Mouse (Mus musculus): Measurements from ENCODE around the gene Syn3.

Syn3 gene

GRCm38 (mm10) chr10:86369346-86369745, 129.3 kb downstream of the Syn3 start:
- DNase-seq (ENCODE audit: low spot score in 2 of 2) = no peak

GRCm38 (mm10) chr10:86368811-86369210, 129.9 kb downstream of the Syn3 start:
- DNase-seq (ENCODE audit: low spot score in 2 of 2) = no peak

DNA sequence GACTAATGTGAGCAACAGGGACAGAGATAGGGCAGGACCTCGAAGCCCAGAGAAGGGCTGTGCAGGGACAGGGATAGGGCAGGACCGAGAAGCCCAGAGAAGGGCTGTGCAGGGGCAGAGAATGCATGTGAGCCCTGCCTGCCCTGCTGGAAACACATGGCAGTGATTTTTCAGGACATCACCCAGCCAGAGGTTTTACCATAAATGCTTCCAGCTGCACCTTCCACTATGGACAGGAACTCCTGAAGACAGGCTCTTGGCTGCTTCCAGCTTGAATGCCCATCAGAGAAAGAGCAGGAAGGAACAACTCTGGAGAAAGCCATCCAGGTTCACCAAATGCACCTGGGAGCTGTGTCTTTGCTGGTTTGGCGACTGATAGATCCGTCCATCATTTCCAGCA, 131.3 kb downstream of the Syn3 start:
- no peak for DNase-seq (ENCODE audit: low spot score in 2 of 2)

DNA sequence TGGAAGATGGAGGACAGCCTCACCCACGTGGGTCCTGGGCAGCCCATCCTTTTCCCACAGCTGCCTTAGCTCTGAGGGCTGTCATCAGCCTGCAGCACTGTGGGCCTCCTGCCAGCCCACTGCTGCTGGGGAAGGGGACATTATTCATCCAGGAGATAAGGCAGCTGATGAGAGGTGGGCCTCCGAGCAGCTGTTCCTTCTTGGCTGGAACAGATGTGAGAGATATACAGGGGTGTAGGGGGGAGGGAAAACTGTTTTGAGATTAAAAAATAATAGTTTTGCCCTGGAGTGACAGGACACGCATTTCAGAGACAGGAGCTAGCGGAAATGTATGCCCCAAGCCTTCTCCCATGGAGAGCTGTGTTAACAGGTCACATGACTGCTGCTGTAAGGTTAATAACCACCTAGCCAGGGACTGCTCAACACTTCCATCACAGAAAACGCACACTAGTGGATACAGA, 133.0 kb downstream of the Syn3 start:
- peak in 1 of 2 experiments; percentile 43 for DNase-seq (ENCODE audit: low spot score in 2 of 2)

DNA sequence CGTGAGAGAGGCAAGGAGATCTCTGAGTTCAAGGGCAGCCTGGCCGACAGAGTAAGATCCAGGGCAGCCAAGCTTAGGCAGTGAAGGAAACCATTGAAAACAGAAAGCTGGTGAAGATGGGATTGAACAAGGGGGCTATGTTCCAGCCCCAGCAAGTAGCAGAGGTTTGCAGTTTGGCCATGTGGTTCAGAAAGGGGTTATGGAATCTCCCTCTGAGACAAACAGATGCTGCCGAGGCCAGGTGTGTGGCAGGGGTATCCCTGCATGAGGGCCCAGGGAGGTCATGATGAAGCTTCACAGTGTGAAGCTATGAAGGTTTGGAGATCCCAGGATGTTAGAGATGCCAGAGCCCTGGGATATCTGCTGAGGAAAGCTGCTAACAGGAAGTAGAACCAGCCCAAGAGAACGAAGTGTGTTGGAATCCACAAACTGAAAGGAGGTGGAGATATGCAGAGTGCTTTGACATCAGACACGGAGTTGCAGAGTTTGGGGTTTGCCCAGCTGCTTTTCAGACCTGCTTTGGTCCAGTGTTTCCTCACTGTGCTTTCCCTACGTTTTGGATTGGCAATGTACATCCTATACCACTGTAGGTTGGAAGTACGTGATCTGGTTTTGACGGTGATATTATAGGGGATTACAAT, 134.9 kb downstream of the Syn3 start:
- DNase-seq (ENCODE audit: low spot score in 2 of 2) = no peak

- peak; percentile 56 to 59 for DNase-seq (ENCODE audit: low spot score in 2 of 2)
Measured at GRCm38 (mm10) chr10:86359699-86360098, 139.0 kb downstream of the Syn3 start.

- DNase-seq (ENCODE audit: low spot score in 2 of 2) = no peak
Measured at GRCm38 (mm10) chr10:86359208-86359607, 139.5 kb downstream of the Syn3 start.

DNA sequence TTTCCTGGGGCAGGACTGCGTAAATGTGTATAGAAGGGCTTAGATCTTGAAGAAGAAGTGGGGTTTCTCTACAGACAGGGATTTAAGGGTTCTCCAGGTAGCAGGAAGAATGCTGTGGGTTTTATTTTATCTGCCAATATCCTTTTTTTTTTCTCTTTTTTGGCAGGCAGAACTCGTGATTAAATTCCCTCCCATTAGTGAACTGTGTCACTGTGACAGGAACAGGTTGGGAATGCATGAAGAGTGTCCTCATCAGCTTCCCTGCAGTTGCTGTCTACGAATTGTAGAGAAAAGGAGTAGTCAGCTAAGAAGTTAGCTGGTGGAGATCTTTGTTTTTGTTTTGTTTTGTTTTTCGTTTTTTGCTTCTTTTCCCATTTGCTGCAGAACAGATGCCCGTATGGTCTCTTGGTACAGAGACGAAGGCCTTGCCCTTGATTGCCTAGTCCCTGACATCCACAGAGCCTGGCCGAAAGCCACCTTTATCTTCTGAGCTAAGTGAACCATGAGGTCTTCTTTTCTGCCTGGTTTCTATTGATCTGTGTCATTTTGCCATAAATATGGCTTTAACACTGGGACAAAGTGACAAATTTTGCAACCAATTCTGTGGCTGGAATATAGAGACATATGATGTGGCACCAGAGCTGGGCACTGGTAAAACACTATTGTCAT, 140.3 kb downstream of the Syn3 start:
- no peak for DNase-seq (ENCODE audit: low spot score in 2 of 2)

DNA sequence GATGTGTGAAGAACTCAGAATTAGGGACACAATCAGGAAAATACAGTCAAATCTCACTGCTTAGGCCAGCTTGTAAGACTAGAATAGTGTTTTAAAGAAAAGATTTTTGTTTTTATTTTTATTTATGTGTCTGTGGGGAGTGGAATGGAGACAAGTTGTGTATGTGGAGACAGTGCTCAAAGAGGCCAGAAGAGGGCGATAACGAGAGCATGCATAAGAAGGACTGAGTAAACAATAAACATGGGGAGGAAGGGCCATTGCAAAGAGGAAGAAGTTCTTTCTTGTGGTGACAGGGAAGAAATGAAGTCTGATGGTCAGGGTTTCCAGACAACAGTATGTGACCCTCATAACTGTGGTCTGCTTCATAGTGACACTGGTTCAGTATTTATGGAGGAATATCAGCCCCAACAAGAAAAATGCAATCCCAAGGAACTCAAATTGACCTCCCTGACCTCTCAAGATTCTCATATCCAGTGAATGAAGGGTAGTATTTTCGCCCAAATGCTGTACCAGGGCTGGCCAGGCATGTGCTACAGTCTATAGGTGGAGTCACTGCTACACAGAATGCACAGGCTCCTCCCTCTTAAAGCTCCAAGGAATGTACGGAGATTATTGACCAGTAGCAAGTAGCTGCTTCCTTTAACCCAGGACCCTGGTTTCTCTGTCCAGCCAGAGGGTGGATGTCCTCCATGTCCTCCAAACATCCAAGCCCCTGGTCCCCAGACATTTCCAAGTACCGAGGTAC, 141.7 kb downstream of the Syn3 start:
- DNase-seq (ENCODE audit: low spot score in 2 of 2) = no peak

- DNase-seq (ENCODE audit: low spot score in 2 of 2) = no peak
Measured at GRCm38 (mm10) chr10:86352521-86352920, 146.2 kb downstream of the Syn3 start.

DNA sequence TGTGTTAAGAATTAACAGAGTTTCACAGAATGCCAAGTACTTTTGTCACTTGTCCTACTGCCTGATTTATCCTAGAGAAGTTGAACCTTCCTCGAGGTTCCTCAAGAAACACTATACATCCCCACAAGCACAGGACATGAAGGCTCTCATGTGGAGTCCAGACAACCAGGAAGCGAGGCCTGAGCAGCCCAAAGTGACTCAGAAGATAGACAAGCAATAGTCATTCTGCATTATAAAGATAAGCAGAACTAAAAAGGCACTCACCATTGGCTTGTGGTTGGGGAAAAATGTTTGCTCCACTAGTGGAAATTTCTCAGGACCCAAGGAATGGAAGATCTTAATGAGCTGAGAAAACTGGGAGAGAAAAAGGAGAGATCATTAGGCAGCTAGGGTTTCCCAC, 147.4 kb downstream of the Syn3 start:
- no peak for DNase-seq (ENCODE audit: low spot score in 2 of 2)

GRCm38 (mm10) chr10:86346235-86346840, 152.4 kb downstream of the Syn3 start:
- no peak for DNase-seq (ENCODE audit: low spot score in 2 of 2)

GRCm38 (mm10) chr10:86345645-86346044, 153.1 kb downstream of the Syn3 start:
- no peak for DNase-seq (ENCODE audit: low spot score in 2 of 2)

DNA sequence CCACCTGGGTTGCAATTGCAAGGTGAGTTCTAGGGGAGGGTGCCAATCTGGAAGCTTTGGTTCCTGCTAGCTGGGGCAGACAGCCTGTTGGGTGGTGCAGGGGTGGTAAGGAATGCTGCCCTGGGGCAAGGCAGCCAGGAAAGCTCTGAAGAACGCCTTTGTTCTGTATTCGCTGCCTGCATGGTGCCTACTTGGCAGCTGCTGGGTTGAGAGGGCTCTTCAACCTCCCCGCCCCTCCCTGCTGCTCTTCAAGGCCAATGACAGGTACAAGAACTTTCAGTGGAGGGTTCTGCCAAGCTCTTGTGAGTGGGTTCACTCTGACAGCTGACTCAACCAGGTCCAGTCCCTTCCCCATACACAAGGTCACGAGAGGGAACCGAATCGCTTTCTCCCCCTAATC, 154.0 kb downstream of the Syn3 start:
- DNase-seq (ENCODE audit: low spot score in 2 of 2) = no peak

GRCm38 (mm10) chr10:86343931-86344330, 154.8 kb downstream of the Syn3 start:
- no peak for DNase-seq (ENCODE audit: low spot score in 2 of 2)

- no peak for DNase-seq (ENCODE audit: low spot score in 2 of 2)
Measured at GRCm38 (mm10) chr10:86343362-86343761, 155.3 kb downstream of the Syn3 start.

- no peak for DNase-seq (ENCODE audit: low spot score in 2 of 2)
Measured at GRCm38 (mm10) chr10:86342713-86343112, 156.0 kb downstream of the Syn3 start.

GRCm38 (mm10) chr10:86342151-86342550, 156.5 kb downstream of the Syn3 start:
- no peak for DNase-seq (ENCODE audit: low spot score in 2 of 2)

DNA sequence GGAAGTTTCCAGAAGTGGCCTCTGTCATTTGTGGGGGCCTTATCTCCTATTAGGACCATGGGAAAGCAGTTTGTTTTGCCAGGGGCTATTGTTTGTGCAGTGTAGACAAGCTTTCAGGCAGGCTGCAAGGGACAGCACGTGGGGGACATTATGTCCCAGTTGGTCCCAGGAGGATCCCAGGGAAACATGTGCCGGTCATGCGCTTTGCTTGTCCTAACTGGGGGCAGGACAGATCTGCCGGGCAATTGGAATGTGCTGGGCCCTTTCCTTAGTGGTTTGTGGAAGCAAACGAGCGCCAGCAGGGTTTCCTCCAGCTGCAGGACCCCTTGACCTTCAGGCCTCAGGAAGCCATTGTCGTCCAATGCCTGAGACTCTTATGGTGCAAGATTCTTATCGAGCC, 157.1 kb downstream of the Syn3 start:
- DNase-seq (ENCODE audit: low spot score in 2 of 2) = no peak

DNA sequence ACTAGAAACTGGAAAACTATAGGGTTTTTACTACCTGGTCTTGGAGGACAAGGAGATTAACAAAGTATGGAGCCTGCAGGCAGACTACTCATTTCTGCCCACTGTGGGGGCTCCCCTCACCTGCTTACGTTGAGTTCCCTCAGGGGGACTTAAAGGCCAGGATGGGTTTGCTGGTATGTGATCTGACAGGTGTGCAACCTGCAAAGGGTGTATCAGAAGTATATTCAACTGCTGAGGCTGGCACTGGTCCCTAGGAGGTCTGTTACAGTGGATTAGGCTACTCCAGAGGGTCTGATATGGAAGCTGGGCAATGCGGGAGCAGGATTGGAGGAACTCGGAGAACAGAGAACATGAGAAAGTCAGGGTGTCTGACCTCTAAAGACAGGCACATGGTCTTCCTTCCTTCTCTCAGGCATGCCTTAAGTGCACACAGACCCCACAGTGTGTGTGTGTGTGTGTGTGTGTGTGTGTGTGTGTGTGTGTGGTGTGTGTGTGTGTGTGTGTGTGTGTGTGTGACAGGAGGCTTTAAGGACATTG, 157.6 kb downstream of the Syn3 start:
- DNase-seq (ENCODE audit: low spot score in 2 of 2) = no peak

- DNase-seq (ENCODE audit: low spot score in 2 of 2) = no peak
Measured at GRCm38 (mm10) chr10:86340421-86340820, 158.3 kb downstream of the Syn3 start.

All from right cerebral cortex, postnatal 10 days (tissue).